Mouse (Mus musculus) CD4-positive, CD25-positive, alpha-beta regulatory T cell, adult 2 months (primary cell): Measurements from ENCODE around the gene Cers5.

ENCODE experiments used
- DNase-seq: peaks from one replicate; pipeline ENCODE4 v3.0.0-alpha.2; 2012; ENCODE audit warnings: low read depth, low spot score

Gene Cers5

DNA sequence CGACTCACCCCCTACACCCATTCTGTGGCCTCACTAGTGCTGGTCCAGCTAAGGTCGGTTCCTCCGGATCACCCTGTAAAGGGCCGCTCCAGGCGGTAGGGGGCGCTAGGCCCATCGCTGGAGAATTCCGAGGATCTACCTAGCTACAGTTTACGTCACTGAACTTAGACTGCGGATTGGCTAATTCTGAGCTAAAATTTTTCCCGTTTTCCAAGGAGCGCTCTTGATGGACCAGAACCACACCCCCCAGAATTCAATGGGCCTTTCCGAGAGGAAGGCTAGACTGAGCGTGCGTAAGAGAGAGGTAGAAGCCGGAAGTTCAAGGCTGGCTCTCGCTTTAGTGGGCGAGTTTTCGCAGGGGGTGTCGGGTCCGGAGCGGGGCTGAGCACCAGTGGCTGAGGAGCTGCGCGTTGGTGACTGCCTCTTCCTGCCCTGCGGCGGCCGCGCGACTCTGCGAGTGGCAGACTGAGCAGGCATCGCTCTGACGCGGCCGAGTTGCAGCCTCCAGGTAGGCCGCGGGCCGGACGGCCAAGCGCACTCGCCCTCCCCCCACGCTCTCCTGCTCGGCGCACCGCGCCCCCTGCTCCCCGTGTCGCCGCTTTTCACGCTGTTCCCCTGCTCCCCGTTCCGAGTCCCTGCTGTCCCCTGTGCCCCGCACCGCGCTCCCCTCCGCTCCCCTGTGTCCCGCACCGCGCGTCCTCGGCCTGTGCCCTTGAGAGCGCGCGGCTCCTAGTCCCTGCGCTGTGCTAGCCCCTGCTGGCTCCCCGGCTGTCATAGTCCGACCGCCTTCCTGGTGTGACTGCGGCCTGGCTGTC is 47.1 kb downstream of the Cers5 start, which contains the start of gene Cox14:
Cox14 (plus strand) TSS at position 278 of the 815 bp plus-strand sequence.
- peak; percentile 94 for DNase-seq

- DNase-seq = peak; percentile 71
Measured at GRCm38 (mm10) chr15:99724292-99725021, 48.2 kb downstream of the Cers5 start.

DNA sequence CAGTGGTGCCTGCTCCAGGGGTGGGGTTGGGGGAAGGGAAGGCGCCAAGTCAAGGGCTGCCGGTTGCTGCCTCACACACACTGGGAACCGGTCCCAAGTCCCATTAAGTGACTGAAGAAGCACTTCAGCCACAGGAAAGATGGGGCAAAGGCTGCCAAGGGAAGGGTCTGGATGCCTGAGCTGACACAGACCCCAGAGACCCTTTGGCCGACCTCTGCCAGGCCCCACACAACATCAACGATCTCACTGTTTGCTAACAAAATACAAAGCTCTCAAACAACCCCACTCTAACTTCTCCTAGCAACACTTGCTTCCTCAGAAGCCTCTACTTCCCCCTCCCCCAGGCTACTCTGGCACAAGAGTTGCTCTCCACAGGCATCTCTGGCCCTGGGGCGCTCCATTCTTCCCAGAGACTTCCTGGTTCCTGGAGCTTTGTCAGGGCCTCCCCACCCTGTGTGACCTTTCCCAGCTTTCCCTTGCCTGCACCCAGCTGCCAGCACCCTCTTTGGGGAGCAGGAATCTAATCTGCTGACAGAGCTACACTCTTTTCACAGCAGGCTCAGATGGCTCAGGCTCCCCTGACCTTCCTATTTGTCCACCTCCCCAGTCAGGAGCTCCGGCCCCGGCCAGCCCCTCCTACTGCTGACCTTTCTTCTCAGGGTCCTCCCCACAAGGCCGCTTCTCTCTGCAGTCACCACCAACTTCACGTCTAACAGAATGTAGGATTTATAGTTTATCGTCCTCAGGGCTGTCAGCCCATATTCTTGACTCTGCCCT is 49.0 kb downstream of the Cers5 start:
- no peak for DNase-seq

DNA sequence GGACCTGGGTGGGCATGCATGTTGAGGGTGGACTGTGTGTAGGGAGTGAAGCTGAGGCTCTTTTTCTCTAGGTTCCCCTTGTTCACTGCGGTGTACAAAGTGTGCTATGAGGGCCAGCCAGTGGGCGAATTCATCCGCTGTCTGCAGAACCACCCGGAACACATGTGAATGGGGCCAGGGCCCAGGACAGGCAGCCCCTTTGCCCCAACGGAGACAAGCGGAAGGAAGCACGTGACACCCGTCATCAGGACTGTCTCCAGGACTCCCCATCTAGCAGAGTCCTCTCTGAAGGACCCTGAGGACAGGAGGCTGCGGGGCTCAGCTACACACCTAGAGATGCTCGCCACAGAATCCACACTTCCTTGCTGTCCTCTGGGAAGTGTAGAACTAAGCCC is 49.6 kb downstream of the Cers5 start:
- DNase-seq = no peak

DNA sequence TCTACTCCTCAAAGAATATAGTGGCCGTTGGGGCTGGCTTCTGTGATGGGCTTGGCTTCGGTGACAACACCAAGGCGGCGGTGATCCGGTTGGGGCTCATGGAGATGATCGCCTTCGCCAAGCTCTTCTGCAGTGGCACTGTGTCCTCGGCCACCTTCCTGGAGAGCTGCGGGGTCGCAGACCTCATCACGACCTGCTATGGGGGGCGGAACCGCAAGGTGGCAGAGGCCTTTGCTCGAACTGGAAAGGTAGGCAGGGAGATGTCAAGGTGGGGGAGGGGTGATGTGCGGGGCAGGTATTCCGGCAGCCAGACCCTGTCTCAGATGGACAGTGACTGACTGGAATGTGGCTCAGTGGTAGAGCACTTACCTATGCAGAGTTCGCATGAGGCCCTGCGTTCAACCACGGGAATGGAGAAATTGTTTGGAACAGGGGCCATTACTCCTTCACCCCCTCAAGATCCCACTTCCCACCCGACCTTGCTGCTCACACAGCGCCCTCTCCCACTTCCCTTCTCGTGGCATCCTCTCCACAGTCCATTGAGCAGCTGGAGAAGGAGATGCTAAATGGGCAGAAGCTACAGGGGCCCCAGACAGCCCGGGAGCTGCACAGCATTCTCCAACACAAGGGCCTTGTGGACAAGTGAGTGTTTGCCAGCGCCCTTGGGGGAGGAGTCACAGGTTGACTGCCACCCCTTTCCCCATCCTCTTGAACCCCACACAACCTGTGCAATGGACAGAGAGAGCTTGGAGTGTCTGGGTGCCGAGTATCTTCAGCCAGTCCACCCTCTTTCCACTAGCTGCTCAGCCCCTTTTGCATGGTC is 50.6 kb downstream of the Cers5 start:
- no peak for DNase-seq

DNA sequence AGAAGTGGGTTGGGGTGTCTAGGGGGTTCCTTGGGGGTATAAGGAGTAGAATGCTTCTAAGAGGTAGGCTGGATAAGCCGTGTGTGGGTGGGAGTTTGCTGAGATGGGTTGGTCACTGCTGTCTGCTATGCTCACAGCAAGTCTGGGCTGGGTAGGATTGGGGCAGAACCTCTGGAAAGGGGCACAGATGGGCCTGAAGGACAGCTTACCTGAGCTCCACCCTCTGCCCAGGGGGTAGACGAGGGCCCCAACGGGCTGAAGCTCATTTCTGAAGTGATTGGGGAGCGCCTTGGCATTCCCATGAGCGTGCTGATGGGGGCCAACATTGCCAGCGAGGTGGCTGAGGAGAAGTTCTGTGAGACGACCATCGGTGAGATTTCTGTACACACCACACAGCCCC is 52.8 kb downstream of the Cers5 start:
- no peak for DNase-seq

DNA sequence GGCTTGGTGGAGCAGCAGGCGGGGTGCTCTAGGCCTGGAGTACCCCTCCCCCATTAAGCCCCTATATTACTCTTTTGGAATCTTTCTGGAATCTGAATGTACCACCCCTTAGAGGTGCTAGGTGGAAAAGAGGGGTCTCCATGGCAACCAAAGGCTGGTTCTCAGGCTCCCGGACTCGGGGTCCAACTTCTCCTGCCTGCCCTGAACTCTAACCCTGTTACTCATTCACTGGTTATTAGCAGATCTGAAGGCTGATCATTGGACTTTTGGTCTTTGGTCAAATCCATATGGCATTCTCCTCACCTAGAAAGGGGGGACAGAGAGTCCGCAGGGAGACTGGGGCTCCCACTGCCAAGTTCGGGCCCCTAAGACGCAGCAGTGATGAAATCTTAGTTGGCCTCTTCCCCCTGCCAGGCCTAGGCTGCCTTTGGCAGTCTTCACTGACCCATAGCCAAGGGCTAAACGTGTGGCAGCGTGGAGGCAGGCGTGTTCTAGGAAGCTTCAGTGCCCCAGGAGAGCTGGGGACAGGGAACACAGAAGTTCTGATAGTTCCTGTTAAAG is 54.1 kb downstream of the Cers5 start:
- DNase-seq = no peak

DNA sequence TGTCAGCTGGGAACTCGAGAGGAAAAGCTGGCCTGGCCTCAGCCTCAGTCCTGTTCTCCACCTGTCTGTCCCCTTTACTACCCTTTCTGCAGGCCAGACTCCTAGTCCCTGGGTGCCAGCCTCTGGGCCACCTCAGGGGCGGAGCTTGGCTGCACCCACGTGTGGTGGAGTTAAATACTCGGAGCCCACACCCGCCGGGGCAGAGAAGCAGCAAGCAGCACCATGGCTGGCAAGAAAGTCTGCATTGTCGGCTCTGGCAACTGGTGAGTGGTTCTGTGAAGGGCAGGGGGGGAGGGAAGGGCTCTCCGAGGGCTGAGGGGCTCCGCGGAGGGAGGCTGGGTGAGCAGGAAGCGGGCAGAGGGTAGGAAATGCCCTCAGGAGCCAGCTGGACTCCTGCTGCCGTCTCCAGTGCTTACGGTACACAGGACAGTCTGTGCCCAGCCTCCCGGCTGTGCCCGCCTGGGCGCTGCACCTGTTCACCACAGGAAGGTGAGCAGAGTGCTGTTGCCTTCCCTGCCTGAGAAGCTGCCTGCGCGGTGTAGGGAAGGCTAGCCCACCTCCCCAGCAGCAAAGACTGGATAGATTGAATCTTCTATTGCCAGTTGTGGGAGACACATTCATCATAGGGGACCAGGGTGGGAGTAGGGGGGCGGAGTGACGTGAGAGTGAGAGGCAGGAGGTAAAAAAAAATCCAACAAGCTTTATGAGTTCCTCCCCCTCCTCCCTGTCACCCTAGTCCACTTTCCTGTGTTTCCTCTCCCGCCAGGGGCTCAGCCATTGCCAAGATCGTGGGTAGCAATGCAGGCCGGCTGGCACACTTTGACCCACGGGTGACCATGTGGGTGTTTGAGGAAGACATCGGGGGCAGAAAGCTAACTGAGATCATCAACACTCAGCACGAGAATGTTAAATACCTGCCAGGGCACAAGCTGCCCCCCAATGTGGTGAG is 55.0 kb downstream of the Cers5 start, which contains the start of gene Gpd1:
Gpd1 (plus strand) TSS at position 130 of the 949 bp plus-strand sequence.
- DNase-seq = no peak

DNA sequence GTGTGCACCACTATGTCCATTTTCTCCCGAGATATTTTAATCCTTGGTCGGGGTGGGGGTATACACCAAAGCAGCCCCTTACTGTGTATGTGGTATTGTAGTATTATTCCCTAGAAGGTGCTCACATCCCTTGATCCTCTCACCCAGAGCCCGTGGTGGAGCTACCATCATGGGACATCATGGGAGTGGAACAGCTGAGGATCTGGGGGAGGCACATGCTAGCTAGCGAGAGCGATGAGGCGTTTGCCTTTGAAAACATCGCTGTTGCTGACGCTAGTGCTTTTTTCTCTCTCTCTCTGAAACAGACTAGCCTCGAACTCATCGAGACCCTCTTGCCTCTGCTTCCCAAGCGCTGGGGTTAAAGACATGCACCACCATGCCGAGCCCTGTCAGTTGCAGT is 55.9 kb downstream of the Cers5 start:
- no peak for DNase-seq

DNA sequence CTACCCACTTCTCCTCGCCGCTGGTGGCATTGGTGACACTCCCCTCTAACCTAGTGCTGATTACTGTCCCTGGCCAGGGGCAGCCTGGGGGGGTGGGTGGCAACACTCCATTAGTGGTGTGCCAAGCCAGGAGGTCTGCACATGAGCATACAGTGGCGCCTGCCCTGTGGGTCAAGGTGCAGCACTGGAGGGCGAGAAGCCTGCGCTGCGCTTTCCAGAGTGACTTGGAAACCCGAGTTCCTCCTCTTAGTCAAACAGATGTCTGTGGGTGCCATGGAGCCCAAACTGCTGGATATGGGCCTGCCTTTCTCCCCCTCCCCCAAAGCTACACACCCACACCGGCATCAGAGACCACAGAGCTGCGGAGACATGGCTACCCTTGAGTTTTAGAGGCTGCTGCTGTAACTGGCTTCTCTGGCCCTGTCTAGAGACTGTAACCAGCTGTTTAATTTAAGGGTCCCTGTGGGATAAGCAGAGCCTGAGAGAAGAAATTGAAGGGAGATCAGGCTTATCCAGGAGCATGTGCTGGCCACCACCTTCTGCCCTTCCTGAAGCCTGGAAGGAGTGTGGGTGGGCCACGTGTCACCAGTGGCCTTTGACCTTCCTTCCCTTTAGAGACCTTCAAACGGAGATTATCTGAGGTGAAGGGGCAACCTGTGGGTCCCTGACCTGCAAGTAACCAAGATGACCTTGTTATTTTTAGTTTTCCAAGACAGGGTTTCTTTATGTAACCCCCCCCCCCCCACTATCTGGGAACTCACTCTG is 56.5 kb downstream of the Cers5 start:
- DNase-seq = no peak

DNA sequence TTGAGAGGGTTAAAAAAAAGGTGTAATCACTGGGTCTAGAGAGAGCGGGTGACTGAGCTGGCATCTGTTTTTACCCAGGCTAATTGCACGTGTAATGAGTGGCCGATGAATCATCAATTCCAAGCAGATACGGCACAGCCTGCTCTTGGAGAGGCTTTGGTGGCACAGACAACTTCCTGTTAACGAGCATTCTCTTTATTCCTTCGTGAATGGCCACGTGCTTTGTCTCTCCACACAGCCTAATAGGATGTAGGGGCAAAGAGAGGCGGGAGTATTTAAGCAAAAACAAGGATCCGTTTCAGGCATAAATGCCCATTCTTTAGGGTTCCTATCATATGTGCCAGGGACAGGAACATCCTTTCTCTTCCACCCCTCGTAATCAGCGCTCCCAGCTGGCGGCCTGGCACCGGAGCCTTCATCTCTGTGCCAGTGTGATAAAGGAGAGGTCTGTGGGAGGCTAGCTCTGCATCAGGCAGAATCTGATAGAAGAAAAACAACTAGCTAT is 57.3 kb downstream of the Cers5 start:
- no peak for DNase-seq

DNA sequence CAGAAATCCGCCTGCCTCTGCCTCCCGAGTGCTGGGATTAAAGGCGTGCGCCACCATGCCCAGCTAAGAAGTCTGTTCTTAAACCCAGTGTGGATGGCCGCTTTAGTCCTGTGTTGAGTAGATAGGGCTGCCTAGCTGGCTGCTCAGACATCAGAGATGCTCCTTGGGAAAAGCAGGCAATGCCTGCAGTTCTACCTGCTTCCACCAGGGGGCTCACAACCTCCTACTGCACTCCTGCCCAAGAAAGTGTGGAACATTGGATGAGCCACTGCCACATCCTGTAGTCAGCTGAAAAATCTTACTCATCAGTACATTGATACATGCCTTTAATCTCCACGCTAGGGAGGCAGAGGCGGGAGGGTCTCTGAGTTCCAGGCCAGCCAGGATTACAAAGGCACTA is 57.8 kb downstream of the Cers5 start:
- DNase-seq = peak; percentile 80

DNA sequence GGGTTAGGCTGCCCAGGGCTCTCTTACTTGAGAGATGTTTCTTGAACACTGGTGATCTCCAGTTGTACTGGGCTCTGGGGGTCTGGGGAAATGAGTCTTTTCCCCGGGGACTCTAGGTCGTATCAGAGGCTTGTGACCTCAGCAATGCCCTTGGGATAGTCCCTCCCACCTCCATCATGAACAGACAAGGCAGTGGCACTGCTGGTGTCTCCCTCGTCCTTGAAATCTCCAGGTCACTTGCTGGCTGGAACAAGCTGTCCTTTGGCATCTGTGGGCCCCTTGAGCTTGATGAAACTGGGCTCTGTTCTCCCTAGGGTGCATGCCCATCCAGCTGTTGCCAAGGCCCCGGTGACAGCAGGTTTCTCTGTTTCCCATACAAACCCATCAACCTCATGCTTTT is 58.5 kb downstream of the Cers5 start:
- DNase-seq = no peak

- DNase-seq = no peak
Measured at GRCm38 (mm10) chr15:99713569-99713968, 59.1 kb downstream of the Cers5 start.

DNA sequence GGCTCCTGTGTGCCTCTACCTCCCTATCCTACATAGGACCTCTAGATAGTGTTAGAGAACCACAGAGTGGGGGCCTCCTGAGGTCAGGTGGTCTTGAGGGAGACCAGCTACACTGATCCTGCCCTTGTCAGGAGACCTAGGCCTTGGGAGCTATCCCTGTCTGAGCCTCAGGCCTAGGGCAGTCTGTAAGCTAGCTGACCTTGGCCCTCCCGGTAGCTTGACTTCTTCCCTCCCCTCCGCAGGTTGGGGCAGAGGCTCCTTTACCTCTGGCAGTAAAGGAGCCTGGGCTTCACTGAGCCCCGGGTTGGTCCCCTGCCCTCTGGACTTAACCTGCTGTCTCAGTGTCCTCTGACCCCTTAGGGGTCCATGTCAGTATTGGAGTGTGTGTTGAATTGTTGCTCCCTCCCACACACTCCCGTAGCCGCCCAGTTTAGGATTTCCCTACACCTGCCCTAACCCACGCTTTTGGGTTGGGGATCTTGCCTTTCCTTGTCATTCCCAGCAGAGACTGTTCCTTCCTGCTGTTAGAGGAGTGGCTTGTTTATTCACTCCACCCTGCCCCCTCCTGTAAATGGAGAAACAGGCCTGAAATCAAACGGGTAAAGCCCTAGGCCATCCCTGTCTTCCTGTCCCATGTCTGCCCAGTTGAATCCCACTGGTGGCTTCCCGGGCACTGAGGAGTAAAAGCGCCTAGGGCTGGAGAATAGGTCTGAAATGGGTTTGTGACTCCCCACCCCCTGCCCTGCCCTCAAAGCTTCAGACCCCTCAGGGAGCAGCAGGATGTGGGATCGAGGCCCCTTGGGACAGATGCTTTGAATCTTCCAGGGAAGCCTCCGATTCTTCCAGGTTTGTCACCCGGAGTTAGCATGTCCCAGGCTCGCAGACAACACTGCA is 59.8 kb downstream of the Cers5 start:
- DNase-seq = no peak

GRCm38 (mm10) chr15:99711491-99711890 is 61.2 kb downstream of the Cers5 start:
- no peak for DNase-seq

- no peak for DNase-seq
Measured at GRCm38 (mm10) chr15:99710221-99711190, 62.2 kb downstream of the Cers5 start.
